Mouse (Mus musculus) gastrocnemius, adult 8-10 months (tissue): ENCODE measurements around the gene Gm17455. TPM values are rescaled to one million over a fixed set of nuclear protein-coding genes. Genes with fewer than 3 reads are reported as not detected.

Experiments
- DNase-seq, 2 experiments: peaks; one replicate each; pipeline ENCODE4 v3.0.0; 2022; ENCODE audit warnings: low spot score in 2 of 2
- total RNA-seq, 4 experiments: library from RNA; stranded (reverse); gene quantifications; 2 replicates each; pipeline ENCODE4 v1.2.4; 2022

Gm17455 gene
- not detected for total RNA-seq

DNA sequence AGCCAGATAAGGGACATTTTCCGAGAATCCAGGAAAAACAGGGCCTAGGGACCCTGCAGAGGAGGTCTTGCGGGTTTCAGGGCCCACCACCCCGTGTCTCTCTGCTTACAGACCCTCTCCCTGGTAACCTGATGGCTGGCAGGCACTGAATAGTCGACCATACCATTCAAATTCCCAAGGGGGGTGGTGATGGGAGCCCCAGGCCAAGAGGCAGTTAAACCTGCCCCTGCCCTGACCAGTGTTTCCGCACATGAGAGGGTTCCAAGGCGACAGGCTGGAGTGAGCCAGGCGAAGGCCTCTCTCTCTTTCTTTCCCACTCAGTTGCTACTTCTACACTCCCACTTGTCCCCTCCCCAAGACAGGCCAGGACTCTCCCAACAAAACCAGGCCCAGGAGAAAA is at the start of gene Gm17455:
Gm17455 (plus strand) TSS at position 278 of the 400 bp plus-strand sequence.
- DNase-seq: no peak

- DNase-seq: no peak
These were observed 49.3 kb upstream of the Gm17455 start for GRCm38 (mm10) chr10:60350077-60350804.

DNA sequence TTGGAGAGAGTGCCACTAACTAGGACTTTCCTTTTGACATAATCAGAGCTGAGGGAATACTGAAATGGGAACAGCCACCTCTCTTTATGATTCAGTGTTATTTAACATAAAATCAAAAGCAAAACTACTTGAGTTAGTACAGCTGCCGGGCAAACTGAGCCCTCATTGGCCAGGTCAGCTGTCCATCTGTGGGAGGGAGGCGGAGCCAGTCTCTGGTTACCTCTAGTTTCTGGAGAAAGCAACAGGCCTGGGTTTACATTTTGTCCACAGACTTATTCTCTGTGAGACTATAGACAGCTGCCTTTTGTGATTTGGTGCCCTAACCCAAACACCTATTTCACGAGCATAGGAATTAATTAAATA is 48.7 kb upstream of the Gm17455 start:
- peak; percentile 86 to 89 for DNase-seq

DNA sequence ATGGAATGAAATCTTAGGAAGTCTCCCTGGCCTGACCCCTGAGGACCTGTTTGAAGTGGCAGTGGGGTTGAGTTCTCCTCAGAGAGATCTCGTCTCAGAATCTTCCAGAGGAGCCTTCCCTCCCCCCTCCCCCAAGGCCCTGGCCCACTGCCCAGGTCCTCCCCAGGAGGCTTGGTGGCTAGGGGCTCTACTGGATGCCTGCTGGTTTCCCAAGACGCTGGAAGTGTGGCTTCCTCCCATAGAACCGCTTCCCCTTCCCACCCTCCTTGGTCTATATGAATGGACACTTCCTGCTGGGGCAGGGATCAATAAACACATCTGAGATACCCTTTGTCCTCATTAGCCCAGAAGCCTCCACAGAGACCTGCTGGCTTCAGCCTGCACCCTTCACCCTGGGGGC is 48.3 kb upstream of the Gm17455 start:
- no peak for DNase-seq

DNA sequence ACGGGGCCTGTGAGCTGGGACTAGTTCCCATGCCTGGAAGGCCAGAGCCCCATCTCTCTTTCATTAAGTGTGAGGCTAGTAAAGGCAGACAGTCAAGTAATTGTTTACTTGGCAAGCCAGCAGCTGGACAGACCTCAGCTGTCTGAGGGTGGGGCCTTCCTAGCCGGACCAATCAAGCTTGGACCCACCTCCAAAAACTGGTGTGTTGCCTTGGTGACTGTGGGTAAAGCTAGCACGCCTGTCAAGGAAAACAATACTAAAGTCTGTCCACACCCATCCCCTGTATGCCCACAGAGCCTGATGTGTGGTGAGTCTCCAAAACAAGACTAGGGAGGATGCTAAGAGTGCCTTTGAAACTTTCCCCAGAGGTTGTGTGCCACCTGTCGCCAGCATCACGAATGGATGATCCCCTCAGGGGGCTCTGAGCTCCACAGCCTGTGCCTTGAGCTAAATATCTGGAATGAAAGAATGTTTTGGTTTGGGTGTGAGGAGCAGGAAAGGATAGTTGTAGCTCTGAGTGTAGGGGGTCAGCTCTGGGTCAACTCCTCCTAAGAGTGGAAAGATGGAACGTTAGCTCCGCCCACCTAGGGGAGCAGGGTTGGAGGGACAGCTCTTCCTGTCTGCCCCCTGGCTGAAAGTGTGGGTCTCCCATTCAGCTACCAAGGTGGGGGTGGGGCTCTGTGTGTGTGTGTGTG is 47.6 kb upstream of the Gm17455 start:
- DNase-seq: peak; percentile 53 to 72

DNA sequence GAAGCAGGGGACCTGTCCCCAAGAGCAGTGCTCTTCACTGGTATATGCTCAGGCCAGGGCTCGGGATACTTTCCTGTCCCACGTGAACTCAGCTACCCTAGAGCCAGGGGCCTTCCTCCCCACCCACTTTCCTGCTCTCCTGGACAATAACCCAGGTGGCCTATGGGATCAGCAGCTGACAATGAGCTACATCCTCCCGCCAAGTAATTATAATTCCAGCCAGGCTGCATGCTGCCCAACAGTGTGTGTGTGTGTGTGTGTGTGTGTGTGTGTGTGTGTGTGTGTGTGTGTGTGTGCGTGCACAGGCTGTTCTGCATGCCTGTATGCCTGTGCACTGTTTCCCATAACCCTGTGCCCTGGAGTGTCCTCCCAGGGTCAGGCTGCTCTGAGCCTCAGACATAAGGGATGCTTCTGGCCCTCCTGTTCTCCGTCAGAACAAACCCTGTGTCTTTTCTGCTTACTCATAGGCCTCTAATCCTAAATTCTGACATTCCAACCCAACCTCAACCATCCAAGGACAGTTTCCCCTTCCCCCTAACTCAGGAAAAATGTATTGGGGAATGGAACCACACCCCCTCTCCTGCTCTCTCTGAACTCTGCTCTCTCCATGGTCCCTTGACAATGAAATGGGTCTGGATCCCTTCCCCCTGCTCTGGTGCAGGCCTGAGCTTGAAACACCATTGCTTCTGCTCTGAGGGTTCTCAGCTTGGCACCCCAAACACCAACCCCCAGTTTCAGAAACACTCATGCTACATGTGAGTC is 46.1 kb upstream of the Gm17455 start:
- no peak for DNase-seq

GRCm38 (mm10) chr10:60354003-60354325 is 45.6 kb upstream of the Gm17455 start:
- no peak for DNase-seq

DNA sequence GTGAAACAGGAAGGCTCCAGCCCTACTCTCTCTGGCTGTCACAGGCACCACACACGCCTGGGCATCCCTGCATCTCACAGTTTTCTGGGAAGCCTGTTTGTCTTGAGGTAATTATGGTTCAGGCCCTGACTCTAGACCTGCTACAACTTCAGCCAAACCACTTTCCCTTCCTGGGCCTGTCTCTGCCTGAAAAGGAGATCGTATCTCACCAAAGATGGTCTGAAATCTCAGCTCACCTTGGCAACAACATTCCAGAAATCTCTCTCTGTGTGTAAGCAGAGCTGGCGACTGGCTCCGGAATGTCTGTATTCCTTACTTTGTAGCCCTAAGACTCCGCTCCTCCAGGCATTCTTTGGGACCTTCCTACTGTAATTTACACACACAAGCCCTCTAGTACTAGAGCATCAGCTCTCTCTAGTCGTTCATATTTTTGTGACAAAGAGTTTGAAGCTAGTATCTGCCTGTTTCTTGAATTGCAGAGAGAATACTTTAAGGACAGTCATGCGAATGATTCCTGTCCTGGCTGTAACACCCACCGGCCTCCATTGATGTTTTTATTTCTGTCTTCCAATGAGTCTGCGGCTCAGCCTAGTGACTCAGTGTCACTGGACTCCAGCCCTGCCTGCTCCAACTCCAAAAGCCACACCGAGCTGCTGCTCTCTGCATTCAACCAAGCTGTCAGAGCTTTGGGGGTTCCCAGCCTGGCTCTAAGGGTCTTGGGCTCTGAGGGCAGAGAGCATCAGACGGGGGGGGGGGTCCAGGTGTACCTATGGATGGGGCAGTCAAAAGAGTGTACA is 44.4 kb upstream of the Gm17455 start:
- DNase-seq: peak in 1 of 2 experiments; percentile 38

DNA sequence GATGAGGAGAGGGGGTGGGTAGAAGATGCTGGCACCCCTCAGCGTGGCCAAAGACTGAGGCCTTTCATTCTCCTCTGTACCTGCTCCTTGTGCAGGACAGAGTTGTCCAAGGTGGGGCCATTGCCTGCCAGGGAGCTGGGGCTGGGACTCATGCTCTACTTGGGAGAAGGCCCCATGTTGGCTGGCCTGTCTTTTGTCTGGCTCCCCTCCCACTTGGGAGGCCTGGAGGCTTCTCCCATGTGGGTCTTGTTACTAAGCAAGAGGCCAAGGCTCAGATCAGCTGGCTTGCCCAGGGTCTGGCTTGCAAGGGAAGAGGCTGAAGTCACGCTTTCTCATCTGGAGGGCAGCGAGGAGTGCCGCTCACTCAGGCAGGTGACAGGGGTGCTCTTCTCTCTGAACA is 42.1 kb upstream of the Gm17455 start:
- DNase-seq: peak; percentile 66 to 81

- DNase-seq: no peak
These were observed 41.6 kb upstream of the Gm17455 start for GRCm38 (mm10) chr10:60357901-60358300.

GRCm38 (mm10) chr10:60358776-60359175 is 40.8 kb upstream of the Gm17455 start:
- DNase-seq: no peak

DNA sequence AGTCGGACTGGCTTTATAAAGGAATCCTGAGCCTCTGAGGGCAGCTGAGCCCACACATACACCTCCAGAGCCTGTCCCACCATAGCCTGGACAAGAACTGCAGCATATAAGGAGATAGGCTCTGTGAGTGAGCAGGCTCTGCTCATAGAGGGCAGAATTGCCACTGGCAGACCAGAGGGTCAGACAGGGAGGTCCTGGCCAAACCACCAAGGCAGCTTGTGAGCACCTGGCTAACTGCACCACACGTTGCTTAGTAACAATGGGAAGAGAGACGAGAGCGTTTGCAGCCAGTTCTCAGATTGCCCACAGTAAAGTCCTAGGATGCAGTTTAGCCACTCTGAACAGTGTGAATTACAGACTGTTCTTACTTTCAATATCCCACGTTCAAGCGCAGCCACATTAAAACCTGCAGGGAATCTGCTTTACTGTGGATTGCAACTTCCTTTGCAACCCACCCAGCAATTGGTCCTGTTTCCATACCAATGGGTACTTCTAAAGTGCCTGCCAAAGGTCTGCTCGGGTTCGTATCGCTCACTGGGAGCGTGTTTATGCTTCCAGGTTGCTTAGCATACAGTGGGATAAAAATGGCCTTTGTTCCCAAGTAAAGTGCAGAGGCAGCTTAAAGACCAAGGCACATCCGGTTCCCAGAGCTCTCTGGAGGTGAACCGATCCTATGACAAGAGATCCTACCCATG is 37.8 kb upstream of the Gm17455 start:
- DNase-seq: no peak

GRCm38 (mm10) chr10:60362310-60362628 is 37.3 kb upstream of the Gm17455 start:
- no peak for DNase-seq

GRCm38 (mm10) chr10:60363426-60363825 is 36.1 kb upstream of the Gm17455 start:
- no peak for DNase-seq

GRCm38 (mm10) chr10:60367145-60367544 is 32.4 kb upstream of the Gm17455 start:
- DNase-seq: no peak

- DNase-seq: no peak
These were observed 31.6 kb upstream of the Gm17455 start for GRCm38 (mm10) chr10:60367904-60368303.

DNA sequence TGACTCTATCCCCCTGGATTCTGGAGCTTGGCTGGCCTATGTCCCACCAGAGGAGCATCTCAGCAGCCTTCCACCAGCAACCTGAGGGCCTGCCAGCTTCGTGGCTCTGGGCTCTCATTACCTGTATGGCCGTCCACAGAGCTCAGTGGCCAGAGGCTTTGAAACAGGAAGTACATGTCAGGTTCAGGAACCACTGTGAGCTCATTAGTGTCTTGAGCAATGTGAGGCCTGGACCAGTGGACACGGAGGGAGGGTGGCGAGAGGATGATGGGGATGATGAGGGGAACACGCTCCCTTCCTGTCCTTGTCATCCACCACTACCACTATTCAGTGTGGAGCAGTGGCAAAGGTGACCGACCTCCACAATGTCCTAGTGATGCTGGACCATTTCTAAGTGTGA is 30.1 kb upstream of the Gm17455 start:
- no peak for DNase-seq

GRCm38 (mm10) chr10:60370098-60370497 is 29.4 kb upstream of the Gm17455 start:
- DNase-seq: no peak

DNA sequence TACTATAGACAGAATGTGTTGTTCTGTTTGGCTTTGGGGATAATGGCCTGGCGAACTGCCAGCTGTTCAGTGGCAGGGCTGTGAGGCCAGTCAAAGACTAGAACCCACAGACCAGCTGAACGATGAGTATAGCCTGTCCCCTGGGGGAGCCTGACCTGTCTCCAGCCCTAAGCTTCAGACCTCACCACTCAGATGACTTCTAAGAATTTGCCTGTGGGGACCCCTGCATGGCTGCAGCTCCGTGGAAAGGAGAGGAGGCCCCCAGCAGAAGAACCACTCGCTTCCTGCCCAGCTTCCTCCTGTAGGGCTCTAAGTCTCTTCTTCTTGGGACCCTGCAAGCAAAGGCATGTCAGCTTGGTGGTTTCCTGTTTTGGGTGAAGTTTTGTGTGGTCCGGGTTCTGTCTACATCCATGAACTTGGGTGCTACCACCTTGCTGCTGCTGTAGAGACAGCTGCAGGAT is 28.9 kb upstream of the Gm17455 start:
- no peak for DNase-seq

GRCm38 (mm10) chr10:60371596-60372386 is 27.7 kb upstream of the Gm17455 start:
- no peak for DNase-seq
